Mouse (Mus musculus): Measurements from ENCODE around the gene Zfp85.
"Not testable (repeated sequence)": the region's sequence is repeated elsewhere in the genome, so short reads cannot be mapped to it uniquely, and the experiment has no call there.

Gene Zfp85

DNA sequence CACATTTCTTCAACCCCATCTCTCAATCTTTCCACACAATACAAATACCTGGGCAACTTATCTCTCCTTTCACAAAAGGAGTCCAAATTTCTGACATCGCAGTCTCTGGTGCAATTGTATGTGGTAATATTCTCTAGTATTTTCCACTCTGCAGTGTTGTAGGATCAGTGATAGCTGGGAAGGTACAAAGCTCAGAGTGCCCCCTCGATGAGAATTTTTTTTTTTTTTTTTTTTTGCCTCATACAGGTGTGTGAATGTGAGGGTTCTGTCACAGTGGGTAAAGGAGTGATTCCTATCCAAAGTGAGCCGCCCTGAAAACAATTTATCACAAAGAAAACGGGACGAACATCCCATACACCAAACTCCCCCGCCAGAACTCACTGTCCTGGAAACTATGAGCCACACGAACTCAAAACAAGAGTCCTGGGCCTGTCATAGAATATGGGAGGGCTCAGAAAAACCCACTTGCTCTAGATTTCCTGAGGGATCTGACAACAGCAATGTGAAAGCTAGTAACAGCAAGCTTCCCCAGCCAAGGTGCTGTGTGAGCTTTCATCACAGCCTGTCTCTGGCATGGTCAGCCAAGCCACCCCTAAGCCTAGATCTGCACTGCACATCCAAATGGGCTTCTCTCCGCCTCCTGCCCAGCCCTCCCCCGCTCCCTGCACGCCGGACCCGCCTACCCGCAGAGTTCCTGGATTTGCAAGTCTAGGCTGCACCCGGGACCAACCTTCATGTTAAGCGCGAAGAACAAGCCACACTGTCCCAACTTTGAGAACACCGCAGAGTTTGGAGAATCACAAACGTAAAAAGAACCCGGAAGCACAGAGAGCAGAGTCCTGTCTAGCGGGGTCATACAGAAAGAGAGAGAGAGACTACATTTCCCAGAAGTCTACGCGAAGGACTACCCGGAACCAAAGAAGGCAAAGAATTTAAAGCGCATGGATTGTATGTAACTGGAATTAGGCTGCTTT, at the start of gene Zfp85:
TSS of gene Zfp85 (minus strand) at position 896 of the 974 bp plus-strand sequence.
- peak; percentile 44 for DNase-seq (ENCODE audit: low spot score)

DNA sequence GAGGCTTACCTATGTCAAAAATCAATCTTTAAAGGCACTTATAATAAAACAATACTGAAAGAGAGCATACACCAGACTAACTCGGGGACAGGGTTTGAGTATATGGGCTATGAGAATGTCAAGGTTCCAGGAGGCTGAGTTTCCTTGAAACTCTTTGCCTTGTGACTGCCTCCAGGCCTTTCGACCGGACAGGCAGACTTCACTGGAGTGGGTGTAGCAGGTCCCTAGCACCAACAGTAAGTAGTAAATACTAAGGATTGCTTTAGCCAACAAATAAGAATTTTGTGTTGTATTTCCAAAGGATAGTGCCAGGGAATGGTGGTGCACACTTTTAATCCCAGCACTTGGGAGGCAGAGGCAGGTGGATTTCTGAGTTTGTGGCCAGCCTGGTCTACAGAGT, 44.1 kb upstream of the Zfp85 start:
- not testable (repeated sequence) for DNase-seq (ENCODE audit: low spot score)

DNA sequence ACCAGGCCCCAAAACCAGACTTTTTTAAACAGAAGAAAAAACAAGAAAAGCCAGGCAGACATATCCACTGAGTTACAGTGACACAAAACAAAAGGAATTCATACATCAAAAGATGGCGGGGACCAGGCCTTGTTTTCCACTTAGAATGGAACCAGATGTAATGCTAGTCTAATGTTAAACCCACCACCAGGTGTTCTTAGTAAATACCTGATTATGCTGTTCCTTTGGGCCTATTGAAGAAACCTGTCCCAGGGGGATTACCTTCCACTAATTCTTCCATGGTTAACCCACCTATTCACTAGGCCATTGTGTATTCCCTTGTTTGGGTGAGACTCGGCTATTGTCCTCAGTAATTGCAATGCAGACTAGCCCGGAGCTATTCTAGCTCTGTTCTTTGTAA, 43.6 kb upstream of the Zfp85 start:
- no peak for DNase-seq (ENCODE audit: low spot score)

- no peak for DNase-seq (ENCODE audit: low spot score)
These were observed 37.0 kb upstream of the Zfp85 start for GRCm38 (mm10) chr13:67791921-67792455.

DNA sequence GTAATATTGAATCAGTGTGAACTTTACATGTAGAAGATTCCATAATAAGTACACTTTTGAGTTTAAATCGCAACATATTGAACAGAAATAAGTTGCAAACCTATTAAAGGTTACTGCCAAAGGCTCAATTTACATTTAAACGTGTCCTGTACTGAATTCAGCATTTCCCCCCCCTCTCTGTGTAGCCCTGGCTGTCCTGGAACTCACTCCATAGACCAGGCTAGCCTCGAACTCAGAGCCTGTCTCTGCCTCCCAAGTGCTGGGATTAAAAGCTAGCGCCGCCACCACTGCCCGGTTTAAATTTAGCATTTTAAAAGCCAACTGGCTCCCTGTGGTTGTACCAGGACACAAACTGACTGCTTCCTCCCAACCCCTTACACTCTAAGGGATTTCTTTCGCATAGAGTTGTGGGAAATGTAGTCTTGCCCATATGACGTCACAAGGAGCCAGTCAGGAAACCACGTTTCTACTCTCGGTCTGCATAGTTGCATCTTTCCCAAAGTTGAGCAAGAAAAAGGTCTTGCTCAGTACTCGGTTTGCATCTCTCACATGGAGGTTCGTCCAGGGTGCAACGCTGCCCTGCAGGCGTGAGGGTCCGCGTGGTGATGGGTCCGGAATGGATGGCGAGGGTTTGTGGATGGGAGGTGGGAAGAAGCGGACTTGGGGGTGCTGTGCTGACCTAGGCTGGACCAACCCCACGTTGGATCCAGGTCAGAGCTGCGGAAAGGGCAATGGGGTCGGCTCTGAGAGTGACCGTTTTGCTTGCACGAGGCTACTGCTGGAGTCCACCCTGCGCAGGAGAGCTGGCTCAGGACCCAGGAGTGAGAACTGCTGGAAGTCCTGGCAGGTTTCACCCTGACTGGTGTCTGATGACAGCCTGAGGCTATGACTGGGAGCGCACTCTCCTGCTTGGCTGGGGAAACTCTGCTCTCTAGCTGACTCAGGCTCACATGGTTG, 24.5 kb upstream of the Zfp85 start, which contains the start of gene Zfp493:
TSS of gene Zfp493 (plus strand) at position 429 of the 957 bp plus-strand sequence.
- peak; percentile 55 for DNase-seq (ENCODE audit: low spot score)

DNA sequence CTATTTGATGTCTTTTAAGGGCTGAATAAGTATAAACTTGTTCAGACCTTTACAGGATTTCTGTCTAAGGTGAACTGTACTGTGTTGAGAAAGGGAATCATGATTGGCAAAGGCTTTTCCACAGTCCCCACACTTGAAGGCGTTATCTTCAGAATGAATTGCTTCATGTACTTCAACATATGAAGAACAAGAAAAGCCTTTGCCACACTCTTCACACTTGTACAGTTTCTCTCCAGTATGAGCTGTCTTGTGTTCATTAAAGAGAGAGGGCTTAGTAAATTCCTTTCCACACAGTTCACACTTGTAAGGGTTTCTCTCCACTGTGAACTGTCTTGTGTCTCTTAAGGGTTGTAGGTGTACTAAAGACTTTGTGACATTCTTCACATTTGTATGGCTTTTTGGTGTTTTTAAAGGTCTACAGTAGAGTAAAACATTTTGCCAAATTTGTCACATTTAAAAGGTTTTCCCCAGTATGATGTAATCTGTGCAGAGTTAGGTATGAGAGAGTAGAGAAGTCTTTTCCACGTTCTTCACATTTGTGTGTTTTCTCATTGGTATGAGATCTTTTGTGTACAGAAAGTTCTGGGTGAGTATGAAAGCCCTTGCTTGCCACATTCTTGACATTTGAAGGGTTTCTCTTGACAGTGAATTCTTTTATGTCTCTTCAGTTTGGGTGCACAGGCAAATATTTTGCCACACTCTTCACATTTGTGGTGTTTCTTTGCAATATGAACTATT, 8.2 kb upstream of the Zfp85 start:
- no peak for DNase-seq (ENCODE audit: low spot score)

DNA sequence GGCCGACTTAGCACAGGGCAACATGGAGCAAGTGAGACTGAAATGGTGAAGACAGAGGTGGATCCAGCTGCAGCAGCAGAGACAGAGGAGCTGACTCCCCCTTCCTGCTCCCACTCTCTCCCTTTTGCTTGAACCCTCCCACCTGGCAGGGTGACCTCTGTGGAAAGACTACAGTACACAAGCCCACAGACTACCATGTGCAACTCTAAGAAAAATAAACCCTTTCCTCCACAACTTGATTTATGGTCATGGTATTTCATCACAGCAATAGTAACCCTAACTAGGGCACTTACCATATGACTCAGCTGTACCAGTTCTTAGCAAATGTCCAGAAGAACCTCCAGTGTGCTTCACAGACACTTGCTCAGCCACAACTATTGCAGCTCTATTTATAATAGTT, 4.9 kb upstream of the Zfp85 start:
- DNase-seq (ENCODE audit: low spot score) = no peak

GRCm38 (mm10) chr13:67755761-67756160, 733 bp upstream of the Zfp85 start:
- DNase-seq (ENCODE audit: low spot score) = no peak

- DNase-seq (ENCODE audit: low spot score) = no peak
These were observed 11.1 kb downstream of the Zfp85 start for GRCm38 (mm10) chr13:67743896-67744295.

DNA sequence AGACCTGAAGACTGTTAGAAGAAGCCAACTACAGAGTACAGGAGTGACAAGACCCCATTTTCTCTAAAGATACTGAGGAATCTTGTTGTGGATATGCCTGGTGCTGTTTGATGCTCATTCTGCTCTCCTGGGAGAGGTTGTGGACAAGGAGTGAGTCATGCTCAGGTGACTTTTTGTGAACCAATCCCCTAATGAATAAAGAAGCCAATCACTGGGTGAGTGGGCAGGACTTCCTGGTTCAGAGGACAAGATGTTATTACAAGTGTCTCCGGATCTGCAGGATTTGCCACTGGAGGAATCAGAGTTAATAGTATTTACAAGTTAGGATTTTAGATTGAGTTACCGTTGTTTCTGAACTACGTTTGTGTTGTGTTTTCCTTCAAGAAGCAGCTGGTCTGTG, 12.1 kb downstream of the Zfp85 start:
- DNase-seq (ENCODE audit: low spot score) = no peak

DNA sequence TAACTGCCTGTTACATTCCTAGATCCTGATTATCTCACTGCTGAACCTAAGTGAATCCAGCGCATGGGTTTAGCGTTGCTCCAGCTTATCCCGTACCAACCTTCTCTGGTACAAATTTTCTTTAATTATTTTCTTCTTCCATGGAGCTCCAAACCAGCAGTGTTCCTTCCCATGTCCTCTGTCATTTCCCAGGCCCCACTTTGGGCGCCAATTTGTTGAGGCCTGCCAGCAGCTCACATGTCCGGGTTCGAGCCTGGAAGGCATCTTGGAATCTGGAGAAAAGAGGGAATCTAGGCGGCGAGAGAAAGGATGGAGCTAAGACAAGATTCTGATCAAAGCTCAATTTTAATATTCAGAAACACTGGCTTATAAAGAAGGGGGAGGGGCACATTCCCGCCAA, 20.6 kb downstream of the Zfp85 start:
- not testable (repeated sequence) for DNase-seq (ENCODE audit: low spot score)

DNA sequence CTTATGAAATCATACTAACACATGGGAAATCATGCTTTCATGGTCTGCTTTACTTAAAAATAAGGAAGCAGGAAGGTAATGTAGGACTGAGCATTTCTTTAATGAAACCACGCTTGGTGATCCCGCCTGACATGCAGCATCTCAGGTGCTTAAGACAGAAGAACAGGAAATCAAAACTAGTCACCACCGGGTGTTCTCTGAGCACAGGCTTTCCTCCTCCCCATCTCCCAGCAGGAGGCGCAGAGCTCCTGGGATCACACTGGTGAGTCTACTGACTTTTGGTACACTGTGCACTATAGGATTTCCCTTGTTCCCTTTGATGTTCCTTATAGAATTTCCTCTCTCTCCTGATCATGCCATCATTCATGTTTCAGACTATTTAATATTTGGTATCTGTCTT, 25.6 kb downstream of the Zfp85 start:
- not testable (repeated sequence) for DNase-seq (ENCODE audit: low spot score)

GRCm38 (mm10) chr13:67728641-67729318, 26.2 kb downstream of the Zfp85 start, which contains the start of gene Zfp65:
Zfp65 (minus strand) TSS chr13:67729173.
- peak; percentile 37 for DNase-seq (ENCODE audit: low spot score)

- DNase-seq (ENCODE audit: low spot score) = no peak
These were observed 26.9 kb downstream of the Zfp85 start for GRCm38 (mm10) chr13:67728106-67728505.

GRCm38 (mm10) chr13:67725331-67725730, 29.7 kb downstream of the Zfp85 start:
- not testable (repeated sequence) for DNase-seq (ENCODE audit: low spot score)

DNA sequence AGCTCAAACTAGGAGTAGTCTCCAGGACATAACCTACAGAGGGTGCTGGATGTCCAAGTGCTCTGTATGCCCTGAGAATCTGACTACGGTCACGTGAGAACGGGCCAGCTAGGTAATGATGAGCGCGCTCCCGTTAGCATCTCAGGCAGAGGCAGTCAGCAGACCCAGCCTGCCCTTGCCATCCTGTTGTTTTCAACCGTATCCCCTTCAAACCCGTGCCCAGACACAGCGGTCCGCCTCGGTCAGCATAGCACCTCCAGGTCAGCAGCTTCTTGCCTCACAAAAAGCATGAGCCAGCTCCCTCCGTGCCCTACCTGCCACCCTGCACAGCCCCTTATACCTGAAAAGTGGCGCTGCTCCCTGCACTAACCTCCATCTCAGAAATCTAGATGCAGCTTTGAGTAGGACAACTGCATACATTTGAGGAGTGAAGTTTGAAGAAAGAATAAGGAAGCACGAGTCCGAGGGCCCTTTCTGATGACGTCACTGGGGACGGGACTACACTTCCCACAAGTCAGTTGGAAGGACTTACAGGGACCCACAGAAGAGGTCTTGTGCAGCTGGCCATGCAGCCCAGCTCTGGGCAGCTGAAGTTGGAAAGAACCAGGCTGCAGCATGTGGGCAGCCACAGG, 31.1 kb downstream of the Zfp85 start:
- peak; percentile 87 for DNase-seq (ENCODE audit: low spot score)
